Mouse (Mus musculus): ENCODE measurements around the gene G6pdx. TPM values are rescaled to one million over a fixed set of nuclear protein-coding genes. Genes with fewer than 3 reads are reported as not detected.

G6pdx gene
- 45.8 and 47.6 TPM in 2 replicates for polyA plus RNA-seq (2012; rRNA removed)

GRCm38 (mm10) chrX:74428826-74429276 lies at the start of gene G6pdx:
G6pdx (minus strand) TSS chrX:74429194.

GRCm38 (mm10) chrX:74392535-74393443 lies 36.2 kb downstream of the G6pdx start, which contains the start of the genes Fam3a and Ikbkg:
Fam3a (minus strand) TSS chrX:74393272.
Ikbkg (plus strand) TSS chrX:74393290.

GRCm38 (mm10) chrX:74372888-74373549 lies 56.0 kb downstream of the G6pdx start, which contains the start of the genes Ubl4a and Slc10a3:
Ubl4a (minus strand) TSS chrX:74373218.
Slc10a3 (minus strand) TSS chrX:74373349.

Other genes with a start within 250 kb of the G6pdx start
- gene Flna, start 179.4 kb downstream of the G6pdx start, polyA plus RNA-seq (2012; rRNA removed), result 492 and 527 TPM in 2 replicates
- 66.2 and 73.5 TPM in 2 replicates for gene Emd, start 174.5 kb downstream of the G6pdx start, polyA plus RNA-seq (2012; rRNA removed)
- 1,738 and 1,782 TPM in 2 replicates for gene Rpl10, start 158.4 kb downstream of the G6pdx start, polyA plus RNA-seq (2012; rRNA removed)
- gene Taz, start 147.3 kb downstream of the G6pdx start, polyA plus RNA-seq (2012; rRNA removed), result 90.8 and 91.9 TPM in 2 replicates
- 5.3 and 5.5 TPM in 2 replicates for gene Dnase1l1, start 146.9 kb downstream of the G6pdx start, polyA plus RNA-seq (2012; rRNA removed)
- gene Atp6ap1, start 132.1 kb downstream of the G6pdx start, polyA plus RNA-seq (2012; rRNA removed), result 420 and 430 TPM in 2 replicates
- gene Gdi1, start 124.2 kb downstream of the G6pdx start, polyA plus RNA-seq (2012; rRNA removed), result 1,224 and 1,398 TPM in 2 replicates
- 49.5 and 51.9 TPM in 2 replicates for gene Fam50a, start 116.2 kb downstream of the G6pdx start, polyA plus RNA-seq (2012; rRNA removed)
- 250 and 260 TPM in 2 replicates for gene Plxna3, start 100.1 kb downstream of the G6pdx start, polyA plus RNA-seq (2012; rRNA removed)
- gene Lage3, start 75.6 kb downstream of the G6pdx start, polyA plus RNA-seq (2012; rRNA removed), result 77.0 and 82.1 TPM in 2 replicates
- 61.5 and 64.5 TPM in 2 replicates for gene Ubl4a, start 56.0 kb downstream of the G6pdx start, polyA plus RNA-seq (2012; rRNA removed)
- 6.4 and 6.6 TPM in 2 replicates for gene Slc10a3, start 55.8 kb downstream of the G6pdx start, polyA plus RNA-seq (2012; rRNA removed)
- 30.3 and 32.6 TPM in 2 replicates for gene Fam3a, start 35.9 kb downstream of the G6pdx start, polyA plus RNA-seq (2012; rRNA removed)
- 15.4 and 16.3 TPM in 2 replicates for gene Ikbkg, start 35.9 kb downstream of the G6pdx start, polyA plus RNA-seq (2012; rRNA removed)
- not detected in 2 replicates for gene Gm6880, start 52.2 kb upstream of the G6pdx start, polyA plus RNA-seq (2012; rRNA removed)
- not detected in 2 replicates for gene Olfr1326-ps1, start 145.7 kb upstream of the G6pdx start, polyA plus RNA-seq (2012; rRNA removed)
- gene Olfr1325, start 163.5 kb upstream of the G6pdx start, polyA plus RNA-seq (2012; rRNA removed), result not detected in 2 replicates
- 0.13 and 0.23 TPM in 2 replicates for gene Gm5640, start 216.4 kb upstream of the G6pdx start, polyA plus RNA-seq (2012; rRNA removed)